Mouse (Mus musculus): ENCODE measurements around the gene Slc25a35. TPM values are rescaled to one million over a fixed set of nuclear protein-coding genes. Genes with fewer than 3 reads are reported as not detected.
A peak's percentile ranks its signal among the peaks of the same experiment; 100 is the strongest.
"Not testable (repeated sequence)": the region's sequence is repeated elsewhere in the genome, so short reads cannot be mapped to it uniquely, and the experiment has no call there.

Gene Slc25a35
- total RNA-seq, 1 experiment from 2014 or later = 0.38 TPM

- no peak for ATAC-seq (replicated peaks; ENCODE audit: insufficient number of reproducible peaks, low FRiP score, low TSS enrichment, poor library complexity, severe bottlenecking)
Measured at GRCm38 (mm10) chr11:68956697-68957096, 11.2 kb upstream of the Slc25a35 start.

- no peak for ATAC-seq (replicated peaks; ENCODE audit: insufficient number of reproducible peaks, low FRiP score, low TSS enrichment, poor library complexity, severe bottlenecking)
Measured at GRCm38 (mm10) chr11:68957308-68957707, 10.6 kb upstream of the Slc25a35 start, which contains the start of gene Arhgef15. Gene Arhgef15, minus strand, starts transcription at chr11:68957480.

GRCm38 (mm10) chr11:68957971-68958370 lies 10.0 kb upstream of the Slc25a35 start:
- ATAC-seq (replicated peaks; ENCODE audit: insufficient number of reproducible peaks, low FRiP score, low TSS enrichment, poor library complexity, severe bottlenecking) = no peak

DNA sequence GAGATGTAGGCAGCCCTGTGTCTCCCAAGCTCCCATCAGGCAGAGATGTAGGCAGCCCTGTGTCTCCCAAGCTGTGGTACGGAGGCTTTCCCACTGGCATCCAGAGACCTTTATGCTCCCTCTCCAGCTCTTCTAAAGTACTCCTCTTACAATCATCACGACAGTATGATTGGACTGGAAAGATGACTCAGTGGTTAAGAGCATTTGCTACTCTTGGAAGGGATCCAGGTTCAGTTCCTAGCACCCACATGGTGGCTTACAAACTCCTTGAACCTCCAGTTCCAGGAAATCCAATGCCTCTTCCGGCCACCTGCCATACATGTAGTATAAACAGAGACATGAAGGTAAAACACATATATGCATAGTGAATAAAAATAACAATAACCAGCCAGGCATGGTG lies 6.3 kb upstream of the Slc25a35 start:
- ATAC-seq (replicated peaks; ENCODE audit: insufficient number of reproducible peaks, low FRiP score, low TSS enrichment, poor library complexity, severe bottlenecking) = no peak

GRCm38 (mm10) chr11:68962159-68962558 lies 5.8 kb upstream of the Slc25a35 start:
- not testable (repeated sequence) for ATAC-seq (replicated peaks; ENCODE audit: insufficient number of reproducible peaks, low FRiP score, low TSS enrichment, poor library complexity, severe bottlenecking)

- no peak for ATAC-seq (replicated peaks; ENCODE audit: insufficient number of reproducible peaks, low FRiP score, low TSS enrichment, poor library complexity, severe bottlenecking)
Measured at GRCm38 (mm10) chr11:68963405-68963804, 4.5 kb upstream of the Slc25a35 start.

- ATAC-seq (replicated peaks; ENCODE audit: insufficient number of reproducible peaks, low FRiP score, low TSS enrichment, poor library complexity, severe bottlenecking) = no peak
Measured at GRCm38 (mm10) chr11:68965050-68965449, 2.9 kb upstream of the Slc25a35 start.

DNA sequence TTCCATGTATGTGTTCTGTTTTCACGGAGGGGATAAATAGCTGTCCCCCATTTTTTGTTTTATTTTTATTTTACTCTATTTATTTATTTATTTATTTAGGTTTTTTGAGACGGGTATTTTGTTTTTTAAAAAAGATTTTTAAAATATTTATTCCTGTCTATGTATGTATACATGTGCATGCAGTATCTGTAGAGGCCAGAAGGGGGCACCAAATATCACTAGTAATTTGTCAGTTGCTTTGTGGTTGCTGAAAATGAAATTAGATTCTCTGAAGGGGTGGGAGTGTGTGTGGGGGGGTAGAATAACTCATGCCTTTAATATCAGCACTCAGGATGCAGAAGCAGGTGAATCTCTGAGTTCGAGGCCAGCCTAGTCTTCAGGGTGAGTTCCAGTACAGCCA lies 2.1 kb upstream of the Slc25a35 start:
- peak; percentile 61; the same call in 1 of the 2 replicates for ATAC-seq (replicated peaks; ENCODE audit: insufficient number of reproducible peaks, low FRiP score, low TSS enrichment, poor library complexity, severe bottlenecking)

DNA sequence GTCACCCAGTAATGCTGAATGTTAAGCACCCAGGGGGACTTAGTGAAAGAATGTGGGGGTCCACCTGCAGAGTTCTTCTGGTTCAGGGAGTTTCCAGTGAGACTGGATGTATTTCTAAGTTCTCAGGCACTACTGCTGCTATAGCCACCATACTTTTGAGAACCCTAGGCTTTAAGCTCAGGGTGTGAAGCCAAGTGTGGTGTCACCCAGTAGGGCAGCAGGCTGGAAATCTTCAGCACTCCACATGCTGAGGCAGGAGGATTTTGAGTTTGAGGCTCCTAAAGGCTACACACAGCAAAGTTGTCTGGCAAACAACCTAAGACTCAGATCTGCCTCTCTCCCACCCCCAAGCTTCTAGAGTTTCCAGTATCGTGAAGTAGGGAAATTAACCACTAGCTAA lies 1.4 kb upstream of the Slc25a35 start:
- ATAC-seq (replicated peaks; ENCODE audit: insufficient number of reproducible peaks, low FRiP score, low TSS enrichment, poor library complexity, severe bottlenecking) = no peak

DNA sequence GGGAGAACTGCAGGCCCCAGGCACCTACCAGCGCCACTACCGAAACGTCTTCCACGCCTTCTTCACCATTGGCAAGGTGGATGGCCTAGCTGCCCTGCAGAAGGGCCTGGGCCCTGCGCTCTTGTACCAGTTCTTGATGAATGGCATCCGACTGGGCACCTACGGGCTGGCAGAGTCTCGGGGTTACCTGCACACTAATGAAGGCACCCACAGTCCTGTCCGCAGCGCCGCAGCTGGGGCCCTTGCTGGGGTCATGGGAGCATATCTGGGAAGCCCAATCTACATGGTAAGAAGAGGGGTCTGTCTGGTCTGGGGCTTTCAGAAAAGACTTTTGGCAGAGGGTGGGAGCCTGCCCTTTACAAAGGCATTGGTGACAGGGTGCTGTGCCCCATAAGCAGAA lies 821 bp downstream of the Slc25a35 start:
- ATAC-seq (replicated peaks; ENCODE audit: insufficient number of reproducible peaks, low FRiP score, low TSS enrichment, poor library complexity, severe bottlenecking) = no peak

GRCm38 (mm10) chr11:68970232-68970631 lies 2.3 kb downstream of the Slc25a35 start:
- ATAC-seq (replicated peaks; ENCODE audit: insufficient number of reproducible peaks, low FRiP score, low TSS enrichment, poor library complexity, severe bottlenecking) = no peak

GRCm38 (mm10) chr11:68973250-68974058 lies 5.5 kb downstream of the Slc25a35 start:
- ATAC-seq (replicated peaks; ENCODE audit: insufficient number of reproducible peaks, low FRiP score, low TSS enrichment, poor library complexity, severe bottlenecking) = peak; percentile 71

- 0 out of 2 replicates have a peak, but pooled peaks have one; percentile 4 for ATAC-seq (replicated peaks; ENCODE audit: insufficient number of reproducible peaks, low FRiP score, low TSS enrichment, poor library complexity, severe bottlenecking)
Measured at GRCm38 (mm10) chr11:68974059-68974450, 6.1 kb downstream of the Slc25a35 start.

- no peak for ATAC-seq (replicated peaks; ENCODE audit: insufficient number of reproducible peaks, low FRiP score, low TSS enrichment, poor library complexity, severe bottlenecking)
Measured at GRCm38 (mm10) chr11:68975085-68975484, 7.2 kb downstream of the Slc25a35 start, which contains the start of gene Rangrf. Gene Rangrf, minus strand, starts transcription at chr11:68975185.

DNA sequence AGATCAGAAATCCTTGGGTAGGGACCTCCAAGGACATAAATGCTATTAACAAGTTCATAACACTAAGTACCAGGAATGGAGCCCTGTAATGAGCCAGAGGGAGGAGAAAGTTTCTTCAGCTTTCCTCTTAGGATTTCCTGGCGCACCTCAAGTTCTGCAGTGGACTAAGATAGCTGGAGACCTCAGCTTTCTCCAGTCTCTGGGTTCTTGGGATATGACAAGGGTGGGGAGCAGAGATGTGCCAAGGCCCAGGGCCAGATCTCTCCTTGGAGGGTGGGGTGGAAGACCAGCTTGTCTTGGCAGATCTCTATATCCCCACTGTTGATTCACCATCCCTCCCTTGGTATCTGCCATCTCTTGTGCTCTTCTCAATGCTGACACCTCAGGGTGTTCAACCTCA lies 7.7 kb downstream of the Slc25a35 start:
- ATAC-seq (replicated peaks; ENCODE audit: insufficient number of reproducible peaks, low FRiP score, low TSS enrichment, poor library complexity, severe bottlenecking) = no peak

GRCm38 (mm10) chr11:68979320-68979733 lies 11.4 kb downstream of the Slc25a35 start:
- no peak for ATAC-seq (replicated peaks; ENCODE audit: insufficient number of reproducible peaks, low FRiP score, low TSS enrichment, poor library complexity, severe bottlenecking)

DNA sequence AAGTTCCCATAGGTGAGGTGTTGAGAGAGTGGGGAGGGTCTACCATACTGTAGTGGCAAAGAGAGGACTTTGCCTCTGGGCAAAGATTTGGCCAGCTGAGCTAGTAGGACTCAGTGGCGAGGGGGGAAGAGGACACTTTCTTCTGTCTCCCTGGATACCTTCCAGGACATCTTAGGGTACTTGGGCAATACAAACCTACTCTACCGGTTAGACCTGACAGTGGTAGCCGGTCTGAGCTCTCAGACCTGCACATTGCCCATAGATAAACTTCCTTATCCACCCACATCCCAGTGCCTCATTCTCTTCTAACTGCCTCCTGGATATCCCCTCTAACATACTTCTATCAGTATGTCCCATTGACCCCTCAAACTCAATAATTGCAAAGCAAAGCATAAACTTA lies 13.0 kb downstream of the Slc25a35 start:
- no peak for ATAC-seq (replicated peaks; ENCODE audit: insufficient number of reproducible peaks, low FRiP score, low TSS enrichment, poor library complexity, severe bottlenecking)

- ATAC-seq (replicated peaks; ENCODE audit: insufficient number of reproducible peaks, low FRiP score, low TSS enrichment, poor library complexity, severe bottlenecking) = peak; percentile 71
Measured at GRCm38 (mm10) chr11:68982639-68983369, 14.9 kb downstream of the Slc25a35 start.

- ATAC-seq (replicated peaks; ENCODE audit: insufficient number of reproducible peaks, low FRiP score, low TSS enrichment, poor library complexity, severe bottlenecking) = no peak
Measured at GRCm38 (mm10) chr11:68987365-68987882, 19.5 kb downstream of the Slc25a35 start.

Data from monocyte, adult 5-6 weeks (primary cell).